Mouse (Mus musculus) lung, adult 18-20 months (tissue): ENCODE data around the gene Rsad2.

Source experiments
- DNase-seq, 2 experiments: peaks; one replicate each; pipeline ENCODE4 v3.0.0; 2022; ENCODE audit warnings: mixed read lengths in 2 of 2

Gene Rsad2

DNA sequence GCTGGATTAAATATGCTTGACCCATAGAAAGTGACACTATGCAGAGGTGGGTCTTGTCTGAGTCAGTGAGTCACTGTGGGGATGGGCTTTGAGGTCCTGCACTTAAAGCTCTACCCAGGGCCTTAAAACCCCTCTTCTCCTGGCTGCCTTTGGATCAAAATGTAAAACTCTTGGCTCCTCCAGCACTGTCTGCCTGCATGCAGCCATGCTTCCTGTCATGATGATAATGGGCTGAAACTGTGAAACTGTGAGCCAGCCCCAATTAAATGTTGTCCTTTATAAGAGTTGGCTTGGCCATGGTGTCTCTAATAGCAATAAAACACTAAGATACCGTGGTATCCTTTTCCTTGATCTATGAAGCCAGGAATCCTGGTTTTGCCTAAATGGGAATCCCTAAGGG is 55.0 kb downstream of the Rsad2 start:
- no peak for DNase-seq

DNA sequence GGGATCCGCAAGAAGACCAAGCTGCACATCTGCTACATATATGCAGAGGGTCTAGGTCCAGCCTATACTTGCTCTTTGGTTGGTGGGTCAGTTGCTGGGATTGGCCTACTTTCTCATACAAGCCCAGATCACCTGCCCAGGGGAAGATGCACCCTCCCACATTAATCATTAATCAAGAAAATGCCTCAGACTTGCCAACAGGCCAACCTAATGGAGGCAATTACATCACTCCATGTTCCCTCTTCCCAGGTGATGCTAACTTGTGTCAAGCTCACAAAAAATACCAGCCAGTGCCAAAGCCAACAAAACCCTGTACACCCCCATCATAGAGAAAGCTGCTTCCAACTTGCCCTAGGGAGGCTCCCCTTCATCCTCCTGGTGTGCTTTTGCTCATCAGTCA is 55.5 kb downstream of the Rsad2 start:
- no peak for DNase-seq

- DNase-seq = no peak
These were observed 56.9 kb downstream of the Rsad2 start for GRCm38 (mm10) chr12:26399391-26399790.

DNA sequence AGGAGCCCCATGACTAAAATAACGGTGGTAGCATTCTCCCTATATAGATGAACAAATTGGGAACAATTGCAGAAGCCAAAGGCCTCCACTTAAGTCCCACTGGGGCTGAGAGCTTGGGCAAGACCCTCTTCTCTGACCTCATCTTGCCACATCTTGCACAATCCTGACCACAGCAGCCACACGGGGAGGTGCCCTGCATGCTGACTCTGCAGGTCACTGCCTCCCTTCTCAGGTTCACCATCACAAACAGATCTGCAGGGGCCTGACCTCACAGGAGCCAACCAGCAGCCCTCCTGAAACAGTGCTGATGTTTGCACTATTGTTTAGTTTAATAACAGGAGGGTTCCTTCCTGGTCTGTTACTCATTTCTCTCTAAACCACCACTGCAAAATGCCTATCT is 57.7 kb downstream of the Rsad2 start:
- DNase-seq = peak; percentile 66 to 75

DNA sequence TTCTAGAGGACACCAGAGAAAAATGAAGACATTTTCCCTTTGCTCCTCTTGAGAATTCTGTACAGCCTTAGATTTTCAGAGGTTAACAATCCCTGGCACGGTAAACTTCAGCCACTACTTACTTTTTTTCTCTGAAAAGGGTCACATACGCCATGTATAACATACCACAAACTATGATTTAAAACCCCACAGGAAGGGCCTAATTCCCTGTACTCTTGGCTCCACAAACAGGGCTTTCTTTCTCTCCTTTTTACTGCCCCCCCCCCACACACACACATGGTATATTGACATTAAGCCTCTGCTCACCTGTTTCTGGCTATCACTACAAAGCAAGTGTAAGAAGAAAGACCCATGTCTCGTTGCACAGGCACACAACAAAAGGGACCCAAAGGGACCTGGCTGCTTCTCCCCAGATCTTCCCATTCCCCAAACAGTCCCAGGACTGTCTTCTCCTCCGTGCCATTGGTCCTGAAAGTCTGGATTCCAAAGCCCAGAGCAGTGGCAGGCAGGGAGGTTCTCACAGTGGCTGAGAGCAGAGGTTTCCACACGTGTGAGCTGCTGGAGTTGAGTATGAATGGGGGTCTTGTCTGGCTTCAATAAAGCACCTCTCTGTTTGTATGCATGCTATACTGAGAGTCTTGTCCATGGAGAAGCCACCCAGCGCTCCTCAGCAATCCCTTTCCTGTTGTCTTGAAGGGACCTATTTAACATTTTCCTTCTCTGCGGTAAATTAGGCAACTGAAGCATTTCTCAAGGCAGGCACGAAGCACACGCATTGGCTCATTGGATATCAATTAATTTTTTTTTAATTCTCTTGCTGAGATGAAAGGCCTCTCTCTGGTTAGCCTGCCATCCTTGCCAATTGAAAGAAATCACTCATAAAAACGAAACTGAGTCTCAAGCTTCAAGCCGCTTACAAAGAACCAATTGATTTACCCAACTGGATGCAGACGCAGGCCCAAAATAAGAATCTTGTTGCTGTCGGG is 61.5 kb downstream of the Rsad2 start:
- DNase-seq = no peak

DNA sequence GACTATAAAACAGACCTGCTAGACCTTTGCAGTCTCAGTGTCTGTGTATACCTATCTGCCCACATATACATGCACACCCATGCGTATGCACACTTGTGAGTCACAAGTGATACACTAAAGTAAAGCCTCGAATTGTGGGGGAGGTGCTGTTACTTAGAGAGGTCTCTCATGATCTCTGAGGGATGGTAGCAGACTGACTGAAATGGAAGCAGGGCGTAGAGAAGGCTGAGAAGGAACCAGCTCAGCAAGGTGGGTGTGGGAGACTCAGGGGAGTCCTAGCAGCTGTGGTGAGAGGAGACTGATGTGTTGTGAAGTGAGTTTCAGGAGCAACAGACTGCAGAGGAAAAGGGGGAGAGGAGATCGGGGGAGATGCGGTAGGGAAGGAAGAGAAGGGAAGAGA is 63.0 kb downstream of the Rsad2 start:
- no peak for DNase-seq
